Mouse (Mus musculus): ENCODE results near the gene Fstl4. TPM values are rescaled to one million over a fixed set of nuclear protein-coding genes. Genes with fewer than 3 reads are reported as not detected.

The Fstl4 gene
- polyA plus RNA-seq, 2 experiments = 0.01 TPM; not detected in 1

DNA sequence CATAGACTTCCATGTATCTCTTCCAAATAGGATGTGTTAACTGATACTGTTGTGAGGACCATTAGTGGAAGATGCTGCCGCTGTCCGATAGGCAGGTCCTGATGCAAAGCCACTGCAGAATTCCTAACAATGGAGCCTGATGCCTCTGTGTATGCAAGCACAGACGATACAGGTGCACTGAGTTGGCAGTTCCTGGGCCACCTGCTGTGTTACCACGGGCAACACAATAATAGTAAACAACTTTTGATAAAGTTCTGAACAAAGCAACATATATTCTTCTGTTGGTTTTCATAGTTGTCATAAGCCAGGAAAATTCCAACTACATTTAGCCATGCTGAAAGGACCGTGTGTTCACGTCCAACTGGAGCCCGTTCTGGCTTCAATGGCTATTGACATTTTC is 271.0 kb downstream of the Fstl4 start:
- Histone ChIP-seq H3K4me1 (replicated peaks; ENCODE audit: control insufficient read depth in 2 of 2, insufficient read depth in 2 of 2, low read length in 1 of 2) (no peaks in the 10 kb centered on the region), H3K9ac (replicated peaks) (no peak overlapping the region), H3K36me3 (replicated peaks; ENCODE audit: control insufficient read depth, insufficient read depth, low read depth) (no peaks in the 10 kb centered on the region), H3K9me3 (ENCODE audit: control insufficient read depth, low read length) (no peaks in the 10 kb centered on the region), H3K27me3 (ENCODE audit: control insufficient read depth, insufficient read depth, low read length) (no peaks in the 10 kb centered on the region), H3K27ac (no peak overlapping the region), H3K4me2 (ENCODE audit: low read depth) (no peak overlapping the region), H3K4me3 (ENCODE audit: insufficient read depth in 1 of 2, low read depth in 2 of 2, low read length in 2 of 2) (no peak overlapping the region)
- TF ChIP-seq EP300 (IDR thresholded peaks at IDR 0.05; ENCODE audit: low read depth) = no peak
- DNase-seq (ENCODE audit: low read depth in 3 of 3, low spot score in 3 of 3) (no peak), ATAC-seq (ENCODE audit: insufficient read depth) (no peak)
- WGBS (ENCODE audit: insufficient replicate concordance) = 64% methylated on average over 7 of the region's 7 CpGs

DNA sequence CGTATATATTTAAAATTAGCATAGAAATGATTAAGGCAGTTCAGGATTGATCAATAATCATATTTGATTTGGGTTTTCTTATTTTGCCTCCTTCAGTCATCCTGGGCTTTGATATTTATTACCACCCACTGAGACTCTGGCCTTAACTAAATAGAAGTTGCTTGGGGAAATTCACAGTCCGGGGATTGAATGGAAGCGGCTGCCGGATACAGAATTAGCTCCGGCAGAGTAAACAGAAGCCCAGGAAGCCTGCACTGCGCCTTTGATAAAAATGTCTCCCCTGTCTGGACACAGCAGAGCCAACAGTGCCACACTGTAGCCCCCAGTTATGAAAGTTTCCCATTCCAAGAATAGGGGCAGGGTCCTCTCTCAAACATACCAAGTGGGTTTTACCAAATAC is 282.4 kb downstream of the Fstl4 start:
- Histone ChIP-seq H3K36me3 (replicated peaks; ENCODE audit: control insufficient read depth, insufficient read depth, low read depth) (no peaks in the 10 kb centered on the region), H3K9ac (replicated peaks) (no peak overlapping the region), H3K9me3 (ENCODE audit: control insufficient read depth, low read length) (no peaks in the 10 kb centered on the region), H3K4me1 (replicated peaks; ENCODE audit: control insufficient read depth in 2 of 2, insufficient read depth in 2 of 2, low read length in 1 of 2) (no peaks in the 10 kb centered on the region), H3K4me2 (ENCODE audit: low read depth) (no peak overlapping the region), H3K27ac (no peak overlapping the region), H3K27me3 (ENCODE audit: control insufficient read depth, insufficient read depth, low read length) (no peaks in the 10 kb centered on the region), H3K4me3 (ENCODE audit: insufficient read depth in 1 of 2, low read depth in 2 of 2, low read length in 2 of 2) (no peak overlapping the region)
- ATAC-seq (ENCODE audit: insufficient read depth) (no peak), DNase-seq (ENCODE audit: low read depth in 3 of 3, low spot score in 3 of 3) (no peak)
- no peak for TF ChIP-seq CTCF (IDR thresholded peaks at IDR 0.05; ENCODE audit: low read depth)
- TF ChIP-seq EP300 (IDR thresholded peaks at IDR 0.05; ENCODE audit: low read depth) = no peak
- 64% methylated on average over 6 of the region's 6 CpGs for WGBS (ENCODE audit: insufficient replicate concordance)

DNA sequence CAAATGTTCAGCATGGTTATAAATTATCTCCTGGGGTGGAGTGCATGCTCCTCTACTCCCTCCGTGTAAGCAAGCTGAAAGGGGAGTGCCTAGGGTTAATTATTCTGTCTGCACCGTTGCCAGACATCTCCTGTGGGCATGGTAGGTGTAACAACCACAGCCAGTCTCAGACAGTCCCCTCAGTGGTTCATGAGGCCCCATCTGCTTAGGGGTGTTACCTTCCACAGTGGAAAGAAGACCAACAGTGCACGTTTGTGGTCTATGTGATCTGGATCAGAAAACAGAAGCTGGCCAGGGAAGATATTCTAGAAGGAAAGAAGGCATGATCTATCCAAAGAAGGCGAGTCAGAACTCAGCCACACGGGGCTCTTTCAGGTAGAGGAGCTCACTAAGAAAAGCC is 289.7 kb downstream of the Fstl4 start:
- TF ChIP-seq EP300 (IDR thresholded peaks at IDR 0.05; ENCODE audit: low read depth) (no peak), CTCF (IDR thresholded peaks at IDR 0.05; ENCODE audit: low read depth) (no peak)
- Histone ChIP-seq H3K4me1 (replicated peaks; ENCODE audit: control insufficient read depth in 2 of 2, insufficient read depth in 2 of 2, low read length in 1 of 2) (peaks cover 0 to 15% of the 10 kb centered on the region in 2 experiments; a peak in 2 of 4 replicates), H3K4me2 (ENCODE audit: low read depth) (no peak overlapping the region), H3K36me3 (replicated peaks; ENCODE audit: control insufficient read depth, insufficient read depth, low read depth) (no peaks in the 10 kb centered on the region), H3K4me3 (ENCODE audit: insufficient read depth in 1 of 2, low read depth in 2 of 2, low read length in 2 of 2) (no peak overlapping the region), H3K27ac (no peak overlapping the region), H3K9ac (replicated peaks) (no peak overlapping the region), H3K9me3 (ENCODE audit: control insufficient read depth, low read length) (no peaks in the 10 kb centered on the region), H3K27me3 (ENCODE audit: control insufficient read depth, insufficient read depth, low read length) (no peaks in the 10 kb centered on the region)
- WGBS (ENCODE audit: insufficient replicate concordance) = 12% methylated on average over 5 of the region's 5 CpGs
- no peak for DNase-seq (ENCODE audit: low read depth in 3 of 3, low spot score in 3 of 3)
- peak; percentile 23; the same call in 1 of the 2 replicates for ATAC-seq (ENCODE audit: insufficient read depth)

DNA sequence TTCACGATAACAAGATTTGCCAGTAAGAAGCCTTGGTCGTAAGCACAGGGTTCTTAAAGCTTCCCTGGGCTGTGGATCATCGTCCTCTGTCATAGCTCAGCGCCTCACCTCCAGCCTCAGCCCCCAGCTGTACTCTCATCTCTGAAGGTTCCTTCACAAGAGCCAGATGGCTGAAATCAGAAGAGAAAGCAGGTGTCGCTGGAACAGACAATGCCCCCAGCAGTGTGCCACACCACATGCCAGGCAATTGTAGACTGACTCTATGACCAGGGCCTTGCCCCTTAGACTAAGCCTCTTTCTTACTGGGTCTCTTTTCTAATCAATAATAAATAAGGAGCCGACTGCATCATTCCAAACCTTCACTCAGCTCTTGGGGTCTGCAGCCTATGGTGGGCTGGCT is 291.5 kb downstream of the Fstl4 start:
- TF ChIP-seq EP300 (IDR thresholded peaks at IDR 0.05; ENCODE audit: low read depth) = no peak
- no peak for TF ChIP-seq CTCF (IDR thresholded peaks at IDR 0.05; ENCODE audit: low read depth)
- no peak overlapping the region for H3K4me2 ChIP-seq (ENCODE audit: low read depth)
- no peaks in the 10 kb centered on the region for H3K36me3 ChIP-seq (replicated peaks; ENCODE audit: control insufficient read depth, insufficient read depth, low read depth)
- H3K27ac ChIP-seq = no peak overlapping the region
- WGBS (ENCODE audit: insufficient replicate concordance) = 64% methylated on average over 6 of the region's 6 CpGs
- DNase-seq (ENCODE audit: low read depth in 3 of 3, low spot score in 3 of 3) (no peak), ATAC-seq (ENCODE audit: insufficient read depth) (no peak)
- no peak overlapping the region for H3K4me3 ChIP-seq (ENCODE audit: insufficient read depth in 1 of 2, low read depth in 2 of 2, low read length in 2 of 2)
- H3K27me3 ChIP-seq (ENCODE audit: control insufficient read depth, insufficient read depth, low read length) = no peaks in the 10 kb centered on the region
- H3K4me1 ChIP-seq (replicated peaks; ENCODE audit: control insufficient read depth in 2 of 2, insufficient read depth in 2 of 2, low read length in 1 of 2) = peaks cover 0 to 15% of the 10 kb centered on the region in 2 experiments; a peak in 2 of 4 replicates
- no peaks in the 10 kb centered on the region for H3K9me3 ChIP-seq (ENCODE audit: control insufficient read depth, low read length)
- H3K9ac ChIP-seq (replicated peaks) = no peak overlapping the region

DNA sequence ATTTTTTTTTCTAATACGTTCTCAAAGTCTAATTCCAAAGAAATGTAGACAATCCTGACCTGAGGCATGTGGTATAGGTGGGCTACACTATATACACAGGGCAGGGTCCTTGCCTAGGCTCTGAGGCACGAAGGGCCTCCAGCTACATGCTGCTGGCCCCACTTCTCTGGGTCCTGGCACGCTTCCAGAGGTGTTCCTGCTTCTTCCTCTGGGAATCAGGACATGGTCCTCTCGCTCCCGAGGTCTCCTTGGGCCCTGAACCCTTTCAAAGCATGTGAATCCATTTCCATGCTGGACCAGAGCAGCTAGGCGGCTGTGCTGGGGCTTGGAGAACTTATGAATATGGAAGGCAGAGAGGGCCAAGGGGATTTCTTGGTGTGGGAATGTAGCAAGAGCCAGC is 292.3 kb downstream of the Fstl4 start:
- WGBS (ENCODE audit: insufficient replicate concordance) = 61% methylated on average over 6 of the region's 6 CpGs
- no peak for TF ChIP-seq CTCF (IDR thresholded peaks at IDR 0.05; ENCODE audit: low read depth)
- TF ChIP-seq EP300 (IDR thresholded peaks at IDR 0.05; ENCODE audit: low read depth) = no peak
- H3K27ac ChIP-seq = no peak overlapping the region
- peaks cover 0 to 15% of the 10 kb centered on the region in 2 experiments; a peak in 2 of 4 replicates for H3K4me1 ChIP-seq (replicated peaks; ENCODE audit: control insufficient read depth in 2 of 2, insufficient read depth in 2 of 2, low read length in 1 of 2)
- H3K4me2 ChIP-seq (ENCODE audit: low read depth) = no peak overlapping the region
- H3K27me3 ChIP-seq (ENCODE audit: control insufficient read depth, insufficient read depth, low read length) = no peaks in the 10 kb centered on the region
- no peak for DNase-seq (ENCODE audit: low read depth in 3 of 3, low spot score in 3 of 3)
- no peak overlapping the region for H3K9ac ChIP-seq (replicated peaks)
- ATAC-seq (ENCODE audit: insufficient read depth) = no peak
- no peaks in the 10 kb centered on the region for H3K9me3 ChIP-seq (ENCODE audit: control insufficient read depth, low read length)
- no peaks in the 10 kb centered on the region for H3K36me3 ChIP-seq (replicated peaks; ENCODE audit: control insufficient read depth, insufficient read depth, low read depth)
- H3K4me3 ChIP-seq (ENCODE audit: insufficient read depth in 1 of 2, low read depth in 2 of 2, low read length in 2 of 2) = no peak overlapping the region

All from liver, embryonic 14.5 days (tissue).